Mouse (Mus musculus): ENCODE measurements at regions not wholly inside any gene's neighbourhood (a gene's known extent, or its start where the extent isn't known, plus 50 kb on each side); places are given as distances from the start of the nearest gene placed in this dataset.

- DNase-seq (ENCODE audit: low spot score in 2 of 2) = no peak
Measured at GRCm38 (mm10) chr10:27994376-27995034, 80.1 kb upstream of the Ptprk start.

GRCm38 (mm10) chr10:27995035-27995399 lies 79.6 kb upstream of the Ptprk start:
- DNase-seq (ENCODE audit: low spot score in 2 of 2) = no peak

GRCm38 (mm10) chr10:28010756-28011155 lies 63.9 kb upstream of the Ptprk start:
- DNase-seq (ENCODE audit: low spot score in 2 of 2) = no peak

- no peak for DNase-seq (ENCODE audit: low spot score in 2 of 2)
Measured at GRCm38 (mm10) chr10:28012135-28012534, 62.5 kb upstream of the Ptprk start.

GRCm38 (mm10) chr10:28013401-28013800 lies 61.2 kb upstream of the Ptprk start:
- no peak for DNase-seq (ENCODE audit: low spot score in 2 of 2)

- DNase-seq (ENCODE audit: low spot score in 2 of 2) = no peak
Measured at GRCm38 (mm10) chr10:28014306-28014825, 60.3 kb upstream of the Ptprk start.

All from gastrocnemius, postnatal 4 days (tissue).